Mouse (Mus musculus): ENCODE data around the gene Fbxl7.

DNA sequence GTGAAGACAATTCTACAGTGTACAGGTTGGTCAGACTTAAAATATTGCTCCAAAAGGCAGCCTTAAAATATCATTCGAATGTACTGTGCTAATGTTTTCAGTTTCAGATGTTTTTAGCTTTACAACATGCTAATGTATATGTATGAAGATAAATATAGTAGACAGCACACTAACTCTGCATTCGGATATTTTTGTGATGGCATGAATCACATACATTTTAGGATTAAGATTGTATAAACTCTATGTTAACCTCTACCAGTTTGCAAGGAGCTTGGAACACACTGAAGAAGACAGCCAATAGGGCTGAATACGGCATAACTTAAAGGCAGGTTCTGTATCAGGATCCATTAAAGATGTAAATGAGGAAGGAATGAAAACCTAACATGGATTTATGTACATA is 299.1 kb downstream of the Fbxl7 start:
- no peak for TF ChIP-seq EP300 (IDR thresholded peaks at IDR 0.05; ENCODE audit: low read depth)
- no peak for TF ChIP-seq CTCF (IDR thresholded peaks at IDR 0.05; ENCODE audit: low read depth)

All from liver, postnatal 0 days (tissue).